Mouse (Mus musculus): ENCODE data around the gene G6pc3.

DNA sequence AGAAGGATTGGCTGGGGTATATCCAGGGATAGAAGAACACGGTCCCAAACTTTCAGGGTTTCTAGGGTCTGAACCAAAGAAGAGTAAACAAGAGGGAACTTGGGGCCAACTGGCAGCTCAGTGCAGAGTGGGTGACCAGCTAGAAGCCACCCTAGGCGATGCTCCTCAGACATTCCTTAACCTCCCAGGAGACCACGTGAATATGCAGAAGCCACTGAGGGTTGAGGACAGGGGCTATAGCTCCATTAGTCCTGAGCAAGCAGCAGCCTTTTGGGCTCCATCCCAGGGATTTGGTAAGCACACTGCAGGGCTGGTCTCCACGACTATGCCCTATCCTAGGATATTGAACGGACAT is 27.4 kb downstream of the G6pc3 start:
- no peak for TF ChIP-seq POLR2A (IDR thresholded peaks at IDR 0.05; ENCODE audit: control insufficient read depth, extremely low read depth, insufficient read depth, low read length, poor library complexity)
- TF ChIP-seq CTCF (IDR thresholded peaks at IDR 0.05; ENCODE audit: borderline replicate concordance, control insufficient read depth, extremely low read depth, insufficient read depth, low read length, poor library complexity), result no peak
